Mouse (Mus musculus): ENCODE measurements around the gene Tet1. TPM values are rescaled to one million over a fixed set of nuclear protein-coding genes. Genes with fewer than 3 reads are reported as not detected.

Gene Tet1
- total and polyA plus RNA-seq, 3 experiments: 0.08 TPM; not detected in 1

DNA sequence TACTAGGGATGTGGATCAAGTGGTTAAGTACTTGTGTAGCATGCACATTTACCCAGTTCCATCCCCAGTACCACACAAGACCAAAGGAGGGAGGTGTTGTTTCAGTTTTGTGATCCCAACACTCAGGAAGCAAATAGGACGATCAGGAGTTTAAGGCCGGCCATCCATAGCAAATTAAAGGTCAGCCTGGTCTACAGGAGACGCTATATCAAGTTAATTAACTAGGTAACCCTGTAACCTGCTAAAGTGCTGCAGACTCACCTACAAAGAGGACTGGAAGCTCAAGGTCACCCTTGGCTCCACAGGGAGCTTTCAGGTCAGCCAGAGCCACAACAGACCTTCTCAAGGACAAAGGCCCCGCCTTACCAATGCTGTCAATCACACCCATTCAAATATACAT, 12.0 kb downstream of the Tet1 start (continued):
- TF ChIP-seq CTCF (IDR thresholded peaks at IDR 0.05 in 2 of 3, conservative IDR thresholded peaks at IDR 0.05 in 1 of 3; ENCODE audit: control insufficient read depth in 1 of 3, insufficient read depth in 1 of 3, low read depth in 2 of 3, low read length in 3 of 3, poor library complexity in 1 of 3, severe bottlenecking in 1 of 3): no peak
- TF ChIP-seq POLR2AphosphoS5 (IDR thresholded peaks at IDR 0.05; ENCODE audit: borderline replicate concordance, low read depth, low read length): no peak
- TF ChIP-seq TBP (IDR thresholded peaks at IDR 0.05; ENCODE audit: low read depth, low read length): no peak
- TF ChIP-seq SIN3A (IDR thresholded peaks at IDR 0.05; ENCODE audit: low read length): no peak
- no peak for TF ChIP-seq BHLHE40 (IDR thresholded peaks at IDR 0.05; ENCODE audit: borderline replicate concordance, low read depth, low read length)

DNA sequence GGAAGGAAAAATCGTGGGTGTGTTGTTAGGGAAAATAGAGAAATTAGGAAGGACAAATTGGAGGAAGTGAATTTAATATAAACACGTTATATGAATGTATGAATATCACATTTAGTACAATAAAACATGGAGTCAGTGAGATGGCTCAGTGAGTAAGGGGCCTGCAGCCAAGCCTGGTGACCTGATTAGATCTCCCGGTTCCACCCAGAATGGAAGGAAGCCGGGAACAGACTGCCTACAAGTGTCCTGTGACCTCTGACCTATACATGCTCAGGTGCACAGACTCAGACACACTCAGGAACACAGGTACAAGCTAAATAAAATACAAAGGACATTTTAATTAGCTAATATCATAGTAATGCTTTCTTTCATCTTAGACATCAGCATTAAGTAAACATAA, 12.8 kb downstream of the Tet1 start:
- H3K36me3 ChIP-seq (ENCODE audit: control insufficient read depth in 1 of 2, insufficient read depth in 2 of 2, low read length in 2 of 2): no peaks in the 10 kb centered on the region
- no peak for TF ChIP-seq ZC3H11A (IDR thresholded peaks at IDR 0.05; ENCODE audit: low read depth, low read length)
- TF ChIP-seq MAX (IDR thresholded peaks at IDR 0.05; ENCODE audit: low read length): no peak
- no peak for TF ChIP-seq NELFE (IDR thresholded peaks at IDR 0.05; ENCODE audit: low read depth, low read length)
- no peak for TF ChIP-seq TCF12 (IDR thresholded peaks at IDR 0.05; ENCODE audit: low read depth, low read length)
- TF ChIP-seq USF1 (IDR thresholded peaks at IDR 0.05; ENCODE audit: low read depth, low read length): no peak
- TF ChIP-seq USF2 (IDR thresholded peaks at IDR 0.05; ENCODE audit: borderline replicate concordance in 1 of 2, insufficient read depth in 1 of 2, low read depth in 1 of 2, low read length in 2 of 2): no peak
- TF ChIP-seq MAZ (IDR thresholded peaks at IDR 0.05; ENCODE audit: low read depth, low read length): no peak
- TF ChIP-seq BHLHE40 (IDR thresholded peaks at IDR 0.05; ENCODE audit: borderline replicate concordance, low read depth, low read length): no peak
- TF ChIP-seq HCFC1 (IDR thresholded peaks at IDR 0.05; ENCODE audit: low read depth, low read length): no peak
- TF ChIP-seq UBTF (IDR thresholded peaks at IDR 0.05; ENCODE audit: borderline replicate concordance, insufficient read depth, low read depth, low read length): no peak
- no peak for TF ChIP-seq ETS1 (IDR thresholded peaks at IDR 0.05; ENCODE audit: low read depth, low read length)
- TF ChIP-seq ZMIZ1 (IDR thresholded peaks at IDR 0.05; ENCODE audit: low read depth, low read length): no peak
- no peak overlapping the region for H3K27ac ChIP-seq (ENCODE audit: control insufficient read depth, low read depth, low read length)

DNA sequence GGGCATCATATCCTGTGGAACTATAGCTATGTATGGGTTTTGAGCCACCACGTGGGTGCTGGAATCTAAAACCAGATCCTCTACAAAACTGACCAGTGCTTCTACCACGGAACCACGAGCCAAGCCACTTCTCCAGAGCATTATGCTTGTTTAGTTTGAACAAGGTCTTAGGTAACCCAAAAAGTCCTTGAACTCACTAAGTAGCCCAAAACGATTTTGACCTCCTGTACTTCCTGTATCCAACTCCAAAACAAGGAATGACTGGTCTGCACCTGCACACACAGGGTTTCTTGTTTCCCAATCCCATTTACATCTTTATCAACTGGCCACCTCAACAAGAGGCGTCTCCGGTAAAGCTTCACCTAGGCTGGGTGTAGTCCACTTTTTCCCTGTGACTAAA, 13.4 kb downstream of the Tet1 start:
- TF ChIP-seq HCFC1 (IDR thresholded peaks at IDR 0.05; ENCODE audit: low read depth, low read length) (no peak), USF1 (IDR thresholded peaks at IDR 0.05; ENCODE audit: low read depth, low read length) (no peak), MAFK (IDR thresholded peaks at IDR 0.05; ENCODE audit: borderline replicate concordance, low read depth, low read length) (no peak), SMC3 (IDR thresholded peaks at IDR 0.05; ENCODE audit: low read depth, low read length) (no peak)
- Histone ChIP-seq H3K36me3 (ENCODE audit: control insufficient read depth in 1 of 2, insufficient read depth in 2 of 2, low read length in 2 of 2) (no peaks in the 10 kb centered on the region), H3K79me2 (ENCODE audit: control insufficient read depth, insufficient read depth, low read length, poor library complexity) (no peaks in the 10 kb centered on the region), H3K27ac (ENCODE audit: control insufficient read depth, low read depth, low read length) (no peak overlapping the region), H3K9ac (ENCODE audit: control insufficient read depth, low read depth, low read length, poor library complexity, severe bottlenecking) (no peak overlapping the region), H3K9me3 (replicated peaks; ENCODE audit: insufficient read depth, low read length) (no peaks in the 10 kb centered on the region), H3K4me3 (ENCODE audit: control insufficient read depth in 1 of 2, insufficient read depth in 1 of 2, low read depth in 2 of 2, low read length in 2 of 2) (no peak overlapping the region), H3K4me1 (ENCODE audit: control insufficient read depth in 1 of 2, insufficient read depth in 2 of 2, low read length in 2 of 2) (no peaks in the 10 kb centered on the region), H3K27me3 (ENCODE audit: control insufficient read depth in 1 of 2, insufficient read depth in 2 of 2, low read length in 2 of 2) (peaks cover 1 to 2% of the 10 kb centered on the region in 2 experiments; a peak in 3 of 4 replicates)
- no peak for DNase-seq (ENCODE audit: low read depth, low spot score)

More for the DNA sequence above, 12.8 kb downstream of the Tet1 start:
- H3K4me1 ChIP-seq (ENCODE audit: control insufficient read depth in 1 of 2, insufficient read depth in 2 of 2, low read length in 2 of 2): no peaks in the 10 kb centered on the region
- peaks cover under 1 to 1% of the 10 kb centered on the region in 2 experiments; a peak in 3 of 4 replicates for H3K27me3 ChIP-seq (ENCODE audit: control insufficient read depth in 1 of 2, insufficient read depth in 2 of 2, low read length in 2 of 2)
- H3K79me2 ChIP-seq (ENCODE audit: control insufficient read depth, insufficient read depth, low read length, poor library complexity): no peaks in the 10 kb centered on the region
- no peak for DNase-seq (ENCODE audit: low read depth, low spot score)
- no peak overlapping the region for H3K9ac ChIP-seq (ENCODE audit: control insufficient read depth, low read depth, low read length, poor library complexity, severe bottlenecking)
- H3K4me3 ChIP-seq (ENCODE audit: control insufficient read depth in 1 of 2, insufficient read depth in 1 of 2, low read depth in 2 of 2, low read length in 2 of 2): no peak overlapping the region
- no peaks in the 10 kb centered on the region for H3K9me3 ChIP-seq (replicated peaks; ENCODE audit: insufficient read depth, low read length)
